Mouse (Mus musculus): Measurements from ENCODE around the gene Emilin2.

DNA sequence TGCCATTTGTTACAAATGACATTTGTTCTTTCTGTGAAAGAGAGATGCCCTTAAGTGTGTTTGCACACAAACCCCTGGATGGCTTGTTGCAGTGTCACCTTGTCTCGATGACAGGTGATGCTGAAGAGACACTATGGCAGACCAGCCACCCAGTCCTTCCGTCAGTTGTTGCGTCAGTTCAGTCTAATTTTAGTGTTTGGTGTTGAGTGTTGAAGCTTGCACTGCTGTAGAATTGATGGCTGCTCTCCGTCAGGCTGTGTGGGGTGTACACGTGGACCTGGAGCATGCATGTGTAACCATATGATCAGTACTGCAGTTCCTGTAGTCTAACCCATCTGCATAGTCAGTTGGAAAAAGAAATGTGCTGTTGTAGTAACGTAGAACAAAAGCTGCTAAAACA lies 62.8 kb downstream of the Emilin2 start:
- TF ChIP-seq POLR2A (IDR thresholded peaks at IDR 0.05; ENCODE audit: insufficient read depth, low read depth, low read length) (no peak), CTCF (IDR thresholded peaks at IDR 0.05; ENCODE audit: insufficient read depth, low read depth, low read length) (no peak)

Measured in olfactory bulb, adult 2 months (tissue).